Mouse (Mus musculus): ENCODE results near the gene Eme1.

DNA sequence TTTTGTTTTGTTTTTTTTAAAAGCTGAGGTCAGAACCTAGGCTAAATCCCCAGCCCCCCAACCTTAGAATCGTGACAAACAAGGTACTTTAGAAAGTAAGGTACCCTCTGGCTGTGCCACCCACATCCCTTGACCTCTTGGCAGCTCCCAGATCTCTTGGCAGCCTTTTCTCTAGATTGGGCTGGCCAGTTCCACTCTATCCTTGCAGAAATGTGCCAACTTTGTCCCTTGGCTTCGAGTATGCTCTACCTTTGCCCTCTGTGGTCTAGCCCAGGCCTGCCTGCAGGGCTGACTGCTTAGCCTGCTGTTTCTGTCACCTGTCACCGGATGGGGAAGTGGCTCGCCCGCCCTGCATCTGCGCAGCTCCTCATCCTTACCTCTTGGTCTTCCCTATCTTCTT is 11.5 kb upstream of the Eme1 start:
- TF ChIP-seq CEBPB (IDR thresholded peaks at IDR 0.05; ENCODE audit: low read depth) (no peak), CTCF (IDR thresholded peaks at IDR 0.05; ENCODE audit: control insufficient read depth, insufficient read depth, insufficient read length) (no peak), MAX (IDR thresholded peaks at IDR 0.05) (no peak)

All from C2C12 (cell line).